Mouse (Mus musculus) urinary bladder, postnatal 10 days (tissue): ENCODE measurements around the gene Ganc.

Experiments used
- DNase-seq: peaks from one replicate; pipeline ENCODE4 v3.0.0; 2022; ENCODE audit warnings: low spot score

Ganc gene

DNA sequence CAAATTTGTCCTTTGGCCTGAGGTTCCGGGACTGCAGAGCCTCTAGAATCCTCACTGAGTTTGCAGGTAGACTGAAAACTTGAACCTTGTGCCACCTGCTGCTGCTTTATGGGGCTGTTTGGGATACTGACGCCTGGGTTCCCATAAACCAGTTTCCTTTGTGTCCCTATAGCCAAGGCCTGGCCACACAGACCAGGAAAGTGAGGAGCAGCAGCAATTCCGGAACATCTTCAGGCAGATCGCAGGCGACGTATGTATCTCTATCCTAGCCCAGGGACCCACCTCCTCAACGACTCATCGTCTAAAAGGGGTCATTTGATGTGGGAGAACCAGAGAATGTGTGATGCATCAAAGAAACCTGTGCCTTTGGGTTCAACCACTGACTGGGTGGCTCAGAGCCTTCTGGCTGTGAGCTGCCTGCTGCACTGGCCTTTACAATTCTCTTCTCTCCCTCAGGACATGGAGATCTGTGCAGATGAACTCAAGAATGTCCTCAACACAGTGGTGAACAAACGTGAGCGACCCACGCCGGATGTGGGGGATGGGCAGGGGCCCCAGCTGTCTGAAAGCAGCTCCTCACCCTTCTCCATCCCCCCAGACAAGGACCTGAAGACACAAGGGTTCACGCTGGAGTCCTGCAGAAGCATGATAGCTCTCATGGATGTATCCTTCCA is 98.4 kb downstream of the Ganc start:
- no peak for DNase-seq

DNA sequence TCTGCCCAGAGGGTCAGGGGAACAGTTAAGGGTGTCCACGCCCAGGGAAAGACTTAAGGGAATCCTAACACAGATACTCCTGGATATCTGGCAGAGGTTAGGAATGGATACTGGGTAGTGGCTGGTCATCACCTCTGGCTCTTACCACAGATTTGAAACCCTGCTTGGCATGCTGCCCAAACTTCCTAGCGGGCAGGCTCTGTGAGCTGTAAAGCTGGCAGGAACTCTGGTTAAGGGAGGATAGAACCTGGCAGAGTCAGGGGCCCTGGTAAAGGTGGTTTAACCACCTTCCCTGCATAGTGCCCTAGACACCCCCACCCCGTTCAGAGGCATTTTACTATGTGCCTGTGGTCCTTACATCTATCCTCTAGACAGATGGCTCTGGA is 98.9 kb downstream of the Ganc start:
- DNase-seq: no peak

DNA sequence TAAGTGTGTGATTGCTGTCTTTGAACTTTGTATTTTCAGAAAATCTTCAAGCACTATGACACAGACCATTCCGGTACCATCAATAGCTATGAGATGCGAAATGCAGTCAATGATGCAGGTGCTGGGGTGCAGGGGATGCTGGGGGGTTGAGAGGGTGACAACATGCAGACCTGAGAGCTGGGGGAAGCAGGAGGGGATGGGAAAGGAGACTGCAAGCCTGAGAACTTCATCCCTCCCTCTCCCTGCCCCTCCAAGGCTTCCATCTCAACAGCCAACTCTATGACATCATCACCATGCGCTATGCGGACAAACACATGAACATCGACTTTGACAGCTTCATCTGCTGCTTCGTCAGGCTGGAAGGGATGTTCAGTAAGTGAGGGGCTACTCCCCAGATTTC is 99.4 kb downstream of the Ganc start:
- DNase-seq: no peak

DNA sequence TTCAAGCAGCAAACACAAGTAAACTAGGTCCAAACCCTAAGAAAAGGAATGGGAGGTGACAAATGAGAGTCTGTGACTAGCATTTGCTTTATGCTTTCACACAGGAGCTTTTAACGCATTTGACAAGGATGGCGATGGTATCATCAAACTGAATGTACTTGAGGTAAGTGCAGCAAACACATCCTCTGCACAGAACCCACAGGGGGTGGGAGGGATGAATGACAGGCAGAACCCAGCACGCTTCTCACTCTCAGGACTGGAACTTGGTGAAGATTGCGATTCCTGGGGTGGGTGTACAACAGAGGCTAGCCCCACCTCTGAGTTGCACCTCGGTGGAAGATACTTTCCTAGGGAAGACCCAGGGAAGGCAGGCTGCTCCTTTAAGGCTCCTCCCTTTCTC is 100.3 kb downstream of the Ganc start:
- DNase-seq: no peak
